Mouse (Mus musculus) lung, postnatal 0 days (tissue): ENCODE results near the gene C2. TPM values are rescaled to one million over a fixed set of nuclear protein-coding genes. Genes with fewer than 3 reads are reported as not detected.

Experiments
- ATAC-seq: fragments of 200-750 bp; cut with Nextera tagmentation; 2 replicates; pipeline ENCODE4 v1.8.0; 2017; ENCODE audit warnings: moderate library complexity
- DNase-seq: peaks from one replicate; pipeline ENCODE4 v3.0.0-alpha.2; 2016; ENCODE audit warnings: low spot score
- H3K27ac ChIP-seq: fragments of 300-500 bp; sonication (generic); 2 replicates; pipeline ENCODE4 v1.5.1; 2014; ENCODE audit warnings: antibody characterized with exemption, mild to moderate bottlenecking, low read length, mixed read lengths
- H3K27me3 ChIP-seq: fragments of 300-500 bp; sonication (generic); replicated peaks from 2 replicates; pipeline ENCODE4 v1.6.1; 2014; ENCODE audit warnings: low read length, mixed read lengths; ENCODE audit not compliant: insufficient read depth
- H3K36me3 ChIP-seq: fragments of 300-500 bp; sonication (generic); 2 replicates; pipeline ENCODE4 v1.6.1; 2014; ENCODE audit warnings: low read length, mixed read lengths; ENCODE audit not compliant: insufficient read depth
- H3K4me1 ChIP-seq: fragments of 300-500 bp; sonication (generic); 2 replicates; pipeline ENCODE4 v1.6.1; 2014; ENCODE audit warnings: antibody characterized with exemption, low read depth, low read length, mixed read lengths; ENCODE audit not compliant: insufficient read depth
- H3K4me2 ChIP-seq: fragments of 300-500 bp; sonication (generic); replicated peaks from 2 replicates; pipeline ENCODE4 v1.6.1; 2014; ENCODE audit warnings: low read depth, mild to moderate bottlenecking, low read length, moderate library complexity, mixed read lengths
- H3K4me3 ChIP-seq: fragments of 300-500 bp; sonication (generic); 2 replicates; pipeline ENCODE4 v1.5.1; 2014; ENCODE audit warnings: low read depth, low read length
- H3K9ac ChIP-seq: fragments of 300-500 bp; sonication (generic); replicated peaks from 2 replicates; pipeline ENCODE4 v1.6.1; 2014; ENCODE audit warnings: low read depth, mild to moderate bottlenecking
- H3K9me3 ChIP-seq: fragments of 300-500 bp; sonication (generic); 2 replicates; pipeline ENCODE4 v1.6.1; 2016; ENCODE audit warnings: low read length, mixed read lengths
- CTCF ChIP-seq: IDR thresholded peaks from 2 replicates; pipeline ENCODE4 v1.5.1; 2016; ENCODE audit warnings: antibody characterized with exemption, mild to moderate bottlenecking
- EP300 ChIP-seq: IDR thresholded peaks from 2 replicates; pipeline ENCODE4 v1.6.1; 2016; ENCODE audit warnings: antibody characterized with exemption, mild to moderate bottlenecking, control low read depth
- WGBS: fragments of 180-500 bp; shearing (Covaris S2); extraction: QIAGEN DNeasy Blood & Tissue Kit; methylation state at CpG from one replicate; pipeline ENCODE4 v1.1.7; 2014; 5-methylcytosine and 5-hydroxymethylcytosine counted together
- polyA plus RNA-seq: library from polyadenylated mRNA; unstranded; fragments of >200 nt; fragmentation: Nextera tagmentation; extraction: Ambion mirVana; gene quantifications from 2 replicates; pipeline ENCODE4 v1.2.1, GENCODE M21; 2015

C2 gene
- polyA plus RNA-seq, 1 experiment from 2014 or later = 11.7 TPM

DNA sequence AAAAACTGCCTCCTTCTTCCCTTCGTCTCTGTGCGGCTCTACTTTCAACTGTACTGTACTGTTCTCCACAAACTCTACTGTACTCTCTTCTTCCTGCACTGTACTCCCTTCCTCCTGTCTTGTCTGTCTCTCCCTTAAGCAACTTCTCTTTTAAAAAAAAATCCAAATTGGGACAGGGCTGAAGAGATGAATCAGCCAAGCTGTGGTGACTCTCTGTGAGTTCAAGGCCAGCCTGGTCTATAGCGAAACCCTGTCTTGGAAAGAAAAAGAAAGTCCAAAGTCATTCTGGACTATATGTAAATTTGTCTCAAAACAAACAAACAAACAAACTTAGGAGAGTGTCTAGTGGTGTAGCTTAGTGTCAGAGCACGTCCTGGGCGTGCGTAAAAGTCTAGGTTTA, 23.7 kb downstream of the C2 start:
- no peak overlapping the region for H3K4me2 ChIP-seq
- H3K4me1 ChIP-seq = no peaks in the 10 kb centered on the region
- TF ChIP-seq EP300 = no peak
- no peak for TF ChIP-seq CTCF
- ATAC-seq (no peak), DNase-seq (no peak)
- no peaks in the 10 kb centered on the region for H3K36me3 ChIP-seq
- no peak overlapping the region for H3K4me3 ChIP-seq
- 87% methylated on average over 6 of the region's 6 CpGs for WGBS
- H3K9me3 ChIP-seq = no peaks in the 10 kb centered on the region
- H3K27me3 ChIP-seq = no peaks in the 10 kb centered on the region
- H3K9ac ChIP-seq = no peak overlapping the region
- no peak overlapping the region for H3K27ac ChIP-seq

DNA sequence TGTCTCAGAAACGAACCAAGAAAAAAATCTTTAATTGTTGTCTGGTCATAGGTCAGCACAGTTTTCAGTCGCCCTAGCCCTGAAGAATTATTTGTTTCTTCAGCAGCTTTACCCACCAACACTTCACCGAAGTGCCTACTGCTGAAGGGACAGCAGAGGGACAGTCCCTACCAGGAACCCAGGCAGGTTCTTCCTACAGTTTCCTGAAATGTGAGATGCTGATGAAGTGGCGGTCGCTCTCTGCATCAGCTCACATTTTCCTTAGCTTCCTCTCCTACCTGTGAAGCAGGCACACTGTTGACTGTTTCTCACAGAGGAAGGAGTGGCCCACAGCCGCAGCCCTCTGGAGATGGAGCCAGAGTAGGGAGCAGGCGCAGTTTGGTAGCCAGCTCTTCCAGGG, 32.1 kb downstream of the C2 start:
- Histone ChIP-seq H3K4me3 (no peak overlapping the region), H3K4me2 (no peak overlapping the region), H3K36me3 (no peaks in the 10 kb centered on the region), H3K27ac (no peak overlapping the region), H3K27me3 (no peaks in the 10 kb centered on the region), H3K4me1 (no peaks in the 10 kb centered on the region), H3K9ac (no peak overlapping the region), H3K9me3 (no peaks in the 10 kb centered on the region)
- WGBS = 47% methylated on average over 7 of the region's 7 CpGs
- TF ChIP-seq EP300 = no peak
- no peak for TF ChIP-seq CTCF
- ATAC-seq (no peak), DNase-seq (no peak)

DNA sequence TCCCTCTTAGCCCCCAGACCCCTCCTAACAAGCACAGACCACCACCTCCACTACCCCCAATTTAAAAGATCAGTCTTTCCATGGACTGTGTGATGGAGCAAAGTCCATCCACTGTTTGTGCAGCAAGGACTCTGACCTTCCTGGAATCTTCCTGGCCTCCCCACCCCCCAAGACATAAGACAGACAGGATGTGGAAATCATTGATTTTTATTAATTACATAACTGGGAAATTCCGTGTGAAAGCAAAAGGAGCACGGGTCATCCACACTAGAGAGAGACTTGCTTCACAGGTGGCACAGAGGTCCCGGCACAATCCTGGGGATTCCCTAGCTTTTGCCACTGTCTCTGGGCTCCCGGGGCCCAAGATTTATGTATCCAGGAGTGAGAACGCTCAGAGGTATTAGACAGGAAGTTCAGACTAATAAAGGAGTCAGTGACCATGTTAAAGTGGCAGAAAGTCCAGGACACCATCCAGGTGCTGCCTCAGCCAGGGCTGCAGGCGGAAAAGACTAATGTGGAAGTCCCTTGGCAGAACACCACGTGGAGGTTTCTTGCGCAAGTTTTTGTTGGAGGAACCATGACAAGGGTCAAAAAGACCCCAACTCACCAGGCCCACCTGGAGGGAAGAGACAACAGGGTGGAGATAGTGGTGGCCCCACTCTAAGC, 35.5 kb downstream of the C2 start, which contains the start of gene Cfb:
Gene Cfb, minus strand, starts transcription at position 103 of the 666 bp plus-strand sequence.
- H3K4me1 ChIP-seq = no peaks in the 10 kb centered on the region
- H3K9me3 ChIP-seq = no peaks in the 10 kb centered on the region
- H3K9ac ChIP-seq = no peak within 1 kb of the TSS
- H3K36me3 ChIP-seq = no peaks in the 10 kb centered on the region
- TF ChIP-seq EP300 (no peak), CTCF (no peak)
- H3K27me3 ChIP-seq = no peaks in the 10 kb centered on the region
- H3K4me2 ChIP-seq = no peak within 1 kb of the TSS
- DNase-seq = no peak
- whole genome bisulfite sequencing = 47% methylated on average over 8 of the region's 8 CpGs
- H3K4me3 ChIP-seq = no peak within 1 kb of the TSS
- H3K27ac ChIP-seq = no peak within 1 kb of the TSS
- ATAC-seq = no peak

GRCm38 (mm10) chr17:34861704-34862415, 36.2 kb downstream of the C2 start:
- TF ChIP-seq EP300 (no peak), CTCF (no peak)
- Histone ChIP-seq H3K27ac (no peak overlapping the region), H3K4me3 (no peak overlapping the region), H3K9ac (no peak overlapping the region), H3K9me3 (no peaks in the 10 kb centered on the region), H3K36me3 (no peaks in the 10 kb centered on the region), H3K4me2 (no peak overlapping the region), H3K27me3 (no peaks in the 10 kb centered on the region), H3K4me1 (no peaks in the 10 kb centered on the region)
- 59% methylated on average over 13 of the region's 13 CpGs for WGBS
- DNase-seq = no peak
- no peak; the same call in 1 of the 2 replicates for ATAC-seq

- H3K4me3 ChIP-seq = no peak overlapping the region
- TF ChIP-seq EP300 = no peak
- no peak for TF ChIP-seq CTCF
- 78% methylated on average over 9 of the region's 9 CpGs for WGBS
- no peaks in the 10 kb centered on the region for H3K36me3 ChIP-seq
- no peak overlapping the region for H3K27ac ChIP-seq
- no peaks in the 10 kb centered on the region for H3K4me1 ChIP-seq
- H3K4me2 ChIP-seq = no peak overlapping the region
- no peak for DNase-seq
- H3K9ac ChIP-seq = no peak overlapping the region
- no peaks in the 10 kb centered on the region for H3K9me3 ChIP-seq
- no peak for ATAC-seq
- H3K27me3 ChIP-seq = no peaks in the 10 kb centered on the region
Measured at GRCm38 (mm10) chr17:34860514-34860913, 37.6 kb downstream of the C2 start.

GRCm38 (mm10) chr17:34858670-34859069, 39.4 kb downstream of the C2 start:
- H3K9ac ChIP-seq = no peak overlapping the region
- no peak overlapping the region for H3K4me2 ChIP-seq
- TF ChIP-seq EP300 = no peak
- TF ChIP-seq CTCF = no peak
- no peak overlapping the region for H3K27ac ChIP-seq
- H3K36me3 ChIP-seq = 0 out of 2 replicates have a peak, but pooled peaks cover 12% of the 10 kb centered on the region
- no peaks in the 10 kb centered on the region for H3K9me3 ChIP-seq
- no peaks in the 10 kb centered on the region for H3K27me3 ChIP-seq
- ATAC-seq (no peak), DNase-seq (no peak)
- 77% methylated on average over 4 of the region's 4 CpGs for WGBS
- H3K4me3 ChIP-seq = no peak overlapping the region
- H3K4me1 ChIP-seq = no peaks in the 10 kb centered on the region
